Mouse (Mus musculus) stomach, postnatal 0 days (tissue): ENCODE measurements around the gene Ankrd61.

Source experiments
- CTCF ChIP-seq: IDR thresholded peaks from 2 replicates; pipeline ENCODE4 v1.5.1; 2016; ENCODE audit warnings: antibody characterized with exemption, low read depth, mild to moderate bottlenecking, moderate library complexity
- EP300 ChIP-seq: optimal IDR thresholded peaks from 2 replicates; pipeline ENCODE3; 2016; ENCODE audit warnings: antibody characterized with exemption

- no peak for TF ChIP-seq CTCF
- TF ChIP-seq EP300 = no peak
Observed at GRCm38 (mm10) chr5:143936156-143936555, 38.7 kb upstream of the Ankrd61 start.
